Mouse (Mus musculus): ENCODE results near the gene Maats1.

GRCm38 (mm10) chr16:38307221-38307605, 34.7 kb downstream of the Maats1 start:
- TF ChIP-seq GATA1 (IDR thresholded peaks at IDR 0.05; ENCODE audit: borderline replicate concordance, low read length) (no peak), FLI1 (IDR thresholded peaks at IDR 0.05; ENCODE audit: low read length) (no peak)
